Comparison of ENCODE assay signal across 9 mouse cellular contexts in the genomic region with DNA sequence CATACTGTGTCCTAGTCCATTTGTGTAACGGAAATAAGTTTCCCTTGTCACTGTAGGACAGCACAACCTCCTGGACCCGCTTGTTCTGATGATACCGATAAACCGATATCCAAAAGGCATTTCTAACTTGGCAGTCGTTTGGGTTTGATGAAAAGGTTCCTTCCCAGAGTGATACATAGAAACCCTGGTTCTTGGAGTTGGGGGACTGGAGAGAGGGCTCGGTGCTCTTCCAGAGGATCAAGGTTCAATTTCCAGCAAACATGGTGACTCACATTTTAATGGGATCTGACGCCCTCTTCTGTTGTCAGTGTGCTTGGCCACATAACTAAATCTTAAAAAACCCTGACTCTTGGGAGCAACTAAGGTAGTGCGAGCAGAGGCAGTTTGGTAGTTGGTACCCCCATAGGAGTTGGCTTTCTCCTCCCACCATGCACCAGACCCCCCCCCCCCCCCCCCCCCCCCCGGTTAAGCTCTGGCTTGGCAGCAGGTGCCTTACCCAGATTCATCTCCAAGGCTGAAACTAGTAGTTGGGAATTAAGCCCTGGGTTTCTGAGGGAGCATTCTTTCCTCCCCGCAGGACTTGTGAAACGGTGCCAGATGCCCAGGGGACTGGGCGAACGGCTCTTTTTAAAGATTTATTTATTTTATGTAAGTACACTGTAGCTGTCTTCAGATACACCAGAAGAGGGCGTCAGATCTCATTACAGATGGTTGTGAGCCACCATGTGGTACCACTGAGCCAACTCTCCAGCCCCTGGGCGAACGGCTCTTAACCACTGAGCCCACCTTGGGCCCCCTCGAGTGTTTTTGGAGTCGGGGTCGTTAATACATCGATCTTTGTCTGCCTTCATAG. TPM values are rescaled to one million over a fixed set of nuclear protein-coding genes. Genes with fewer than 3 reads are reported as not detected.
DNase-seq lines count a peak whose midpoint lies in the region; ATAC-seq and TF ChIP-seq lines count a peak whose summit lies in the region.
"Had no signal": no experiment of that assay in that cellular context is flagged by ENCODE, and none has a peak within 500 bp of the region (broad histone marks: within the 10 kb centered on the region; RNA-seq: fewer than 3 reads in every experiment).

No protein-coding gene starts in this region.

- no peaks in the 10 kb centered on the region for H3K27me3 ChIP-seq in forebrain, embryonic 14.5 days (replicated peaks; ENCODE audit: control insufficient read depth, insufficient read depth, low read length)
- H3K27me3 ChIP-seq in limb, embryonic 15.5 days, result no peaks in the 10 kb centered on the region

- peaks cover 14% of the 10 kb centered on the region for H3K4me1 ChIP-seq in forebrain, embryonic 14.5 days (ENCODE audit: control insufficient read depth, insufficient read depth, low read length)
- H3K4me1 ChIP-seq in limb, embryonic 15.5 days, result peaks cover 14% of the 10 kb centered on the region

- peaks cover 44% of the 10 kb centered on the region for H3K36me3 ChIP-seq in forebrain, embryonic 14.5 days (ENCODE audit: control insufficient read depth, insufficient read depth, low read length)
- H3K36me3 ChIP-seq in limb, embryonic 15.5 days, result peaks cover 45% of the 10 kb centered on the region

- no peaks in the 10 kb centered on the region for H3K9me3 ChIP-seq in forebrain, embryonic 14.5 days (replicated peaks; ENCODE audit: control insufficient read depth, low read length)
- no peaks in the 10 kb centered on the region for H3K9me3 ChIP-seq in limb, embryonic 15.5 days

- TF ChIP-seq CTCF in layer of hippocampus, adult 2 months (conservative IDR thresholded peaks at IDR 0.05), result peak; percentile 60

- no peak for DNase-seq in layer of hippocampus, adult 2 months (ENCODE audit: low spot score in 2 of 2)
- no peak for DNase-seq in layer of hippocampus, adult 8-10 months (ENCODE audit: low spot score in 2 of 2)
- DNase-seq in ZHBTc4 (ENCODE audit: low read depth, low spot score), result peak; percentile 57
- peak; percentile 47 for DNase-seq in forebrain, embryonic 14.5 days (ENCODE audit: low spot score)
- DNase-seq in retina, postnatal 1 day, result peak; percentile 42
- DNase-seq in cerebellum, adult 9-10 months, result no peak

- ATAC-seq in forebrain, embryonic 14.5 days, result no peak
- ATAC-seq in limb, embryonic 15.5 days (ENCODE audit: insufficient number of reproducible peaks, low FRiP score, low TSS enrichment, low read depth), result no peak
- no peak for ATAC-seq in erythroid progenitor cell, adult 5-6 weeks (replicated peaks; ENCODE audit: low FRiP score, poor library complexity, severe bottlenecking)

- peak overlapping the region; percentile 83 for H3K4me2 ChIP-seq in forebrain, embryonic 14.5 days (ENCODE audit: low read length)
- H3K4me2 ChIP-seq in limb, embryonic 15.5 days, result peak overlapping the region; percentile 56

- peak overlapping the region; percentile 93 for H3K27ac ChIP-seq in layer of hippocampus, adult 2 months
- peak overlapping the region; percentile 65; the same call in 1 of the 2 replicates for H3K27ac ChIP-seq in forebrain, embryonic 14.5 days (ENCODE audit: low read depth, low read length)
- H3K27ac ChIP-seq in limb, embryonic 15.5 days, result peak overlapping the region; percentile 93

- peak overlapping the region; percentile 63 for H3K4me3 ChIP-seq in layer of hippocampus, adult 2 months
- peak overlapping the region; percentile 76 for H3K4me3 ChIP-seq in forebrain, embryonic 14.5 days (ENCODE audit: low read depth, low read length)
- H3K4me3 ChIP-seq in limb, embryonic 15.5 days, result peak overlapping the region; percentile 86

- 6% methylated on average over 19 of the region's 20 CpGs for WGBS in forebrain, embryonic 14.5 days
- 7% methylated on average over 19 of the region's 20 CpGs for WGBS in limb, embryonic 15.5 days

- peak overlapping the region; percentile 72 for H3K9ac ChIP-seq in forebrain, embryonic 14.5 days (ENCODE audit: low read length)
- H3K9ac ChIP-seq in limb, embryonic 15.5 days, result peak overlapping the region; percentile 88

RNA-seq across cellular contexts. Expression of a gene that starts 1.1 kb away (rescaled TPM):
- 10 to 100 TPM in 1 of 2 experiments, 1 to 10 TPM in 1; 8.7 to 10.7 TPM for total RNA-seq in layer of hippocampus, adult 2 months (2021)
- 1 to 10 TPM; 7.3 to 9.2 (median 8.7) TPM for total RNA-seq in layer of hippocampus, adult 8-10 months (2022)
- 63.9 and 89.9 TPM in 2 replicates for polyA plus RNA-seq in forebrain, embryonic 14.5 days (2014; fragmentation: Nextera tagmentation; extraction: Ambion mirVana)
- 78.8 and 86.0 TPM in 2 replicates for polyA plus RNA-seq in limb, embryonic 15.5 days (2015; fragmentation: Nextera tagmentation; extraction: Ambion mirVana)
- total RNA-seq in erythroid progenitor cell, adult 5-6 weeks (2015; ENCODE audit: low replicate concordance), result 7.2 and 15.1 TPM in 2 replicates
- total RNA-seq in erythroid progenitor cell, adult 5-6 weeks (2017; ENCODE audit: low replicate concordance), result 1.8 and 4.2 TPM in 2 replicates

RNA-seq across cellular contexts. Expression of a gene that starts 9.0 kb away (rescaled TPM):
- 10 to 100 TPM; 42.8 to 51.2 TPM for total RNA-seq in layer of hippocampus, adult 2 months (2021)
- total RNA-seq in layer of hippocampus, adult 8-10 months (2022), result 10 to 100 TPM; 40.2 to 47.5 (median 45.0) TPM
- polyA plus RNA-seq in forebrain, embryonic 14.5 days (2014; fragmentation: Nextera tagmentation; extraction: Ambion mirVana), result 108 and 110 TPM in 2 replicates
- 151 and 154 TPM in 2 replicates for polyA plus RNA-seq in limb, embryonic 15.5 days (2015; fragmentation: Nextera tagmentation; extraction: Ambion mirVana)
- total RNA-seq in erythroid progenitor cell, adult 5-6 weeks (2015; ENCODE audit: low replicate concordance), result 29.9 and 35.6 TPM in 2 replicates
- 25.2 and 69.6 TPM in 2 replicates for total RNA-seq in erythroid progenitor cell, adult 5-6 weeks (2017; ENCODE audit: low replicate concordance)

RNA-seq across cellular contexts. Expression of a gene that starts 10.0 kb away (rescaled TPM):
- not detected for total RNA-seq in layer of hippocampus, adult 2 months (2021)
- total RNA-seq in layer of hippocampus, adult 8-10 months (2022), result under 1 TPM in 2 of 4 experiments, not detected in 2; 0.29 to 0.49 TPM
- 0.22 TPM in 1 of 2 replicates, not detected in the other for polyA plus RNA-seq in forebrain, embryonic 14.5 days (2014; fragmentation: Nextera tagmentation; extraction: Ambion mirVana)
- polyA plus RNA-seq in limb, embryonic 15.5 days (2015; fragmentation: Nextera tagmentation; extraction: Ambion mirVana), result 0.17 and 0.33 TPM in 2 replicates
- total RNA-seq in erythroid progenitor cell, adult 5-6 weeks (2015; ENCODE audit: low replicate concordance), result not detected in 2 replicates
- total RNA-seq in erythroid progenitor cell, adult 5-6 weeks (2017; ENCODE audit: low replicate concordance), result not detected in 2 replicates
- polyA plus RNA-seq: gonadal fat pad, adult 2 months had no signal

RNA-seq across cellular contexts. Expression of a gene that starts 21.5 kb away (rescaled TPM):
- 10 to 100 TPM; 67.9 to 72.4 TPM for total RNA-seq in layer of hippocampus, adult 2 months (2021)
- total RNA-seq in layer of hippocampus, adult 8-10 months (2022), result 10 to 100 TPM; 64.6 to 68.9 (median 67.9) TPM
- 54.1 and 57.5 TPM in 2 replicates for polyA plus RNA-seq in forebrain, embryonic 14.5 days (2014; fragmentation: Nextera tagmentation; extraction: Ambion mirVana)
- 78.0 and 83.6 TPM in 2 replicates for polyA plus RNA-seq in limb, embryonic 15.5 days (2015; fragmentation: Nextera tagmentation; extraction: Ambion mirVana)
- 3.4 and 3.6 TPM in 2 replicates for total RNA-seq in erythroid progenitor cell, adult 5-6 weeks (2015; ENCODE audit: low replicate concordance)
- 7.2 and 7.7 TPM in 2 replicates for total RNA-seq in erythroid progenitor cell, adult 5-6 weeks (2017; ENCODE audit: low replicate concordance)

RNA-seq across cellular contexts. Expression of a gene that starts 44.5 kb away (rescaled TPM):
- 1 to 10 TPM in 1 of 2 experiments, under 1 TPM in 1; 0.90 to 1.2 TPM for total RNA-seq in layer of hippocampus, adult 2 months (2021)
- 1 to 10 TPM in 2 of 4 experiments, under 1 TPM in 1, not detected in 1; 0.61 to 1.6 (median 1.2) TPM for total RNA-seq in layer of hippocampus, adult 8-10 months (2022)
- polyA plus RNA-seq in forebrain, embryonic 14.5 days (2014; fragmentation: Nextera tagmentation; extraction: Ambion mirVana), result 0.58 and 0.79 TPM in 2 replicates
- 1.5 and 2.5 TPM in 2 replicates for polyA plus RNA-seq in limb, embryonic 15.5 days (2015; fragmentation: Nextera tagmentation; extraction: Ambion mirVana)
- total RNA-seq in erythroid progenitor cell, adult 5-6 weeks (2015; ENCODE audit: low replicate concordance), result not detected in 2 replicates
- total RNA-seq in erythroid progenitor cell, adult 5-6 weeks (2017; ENCODE audit: low replicate concordance), result not detected in 2 replicates

Comparison
In these comparisons a context has a peak if more than half of its experiments do, and no peak if none do; other contexts are left out.
1. DNase-seq: peak in ZHBTc4 (single experiment), forebrain, embryonic 14.5 days (single experiment) and retina, postnatal 1 day (single experiment); none in layer of hippocampus, adult 2 months (0 of 2), layer of hippocampus, adult 8-10 months (0 of 2) and cerebellum, adult 9-10 months (single experiment).
2. Peak in every context shown above with its lines, with median percentiles within 50 percentile points of each other: H3K27ac ChIP-seq and H3K4me3 ChIP-seq.